Mouse (Mus musculus) brain, embryonic 14.5 days (tissue): ENCODE measurements around the gene Mitf.

Experiments
- CTCF ChIP-seq: fragments of 200-500 bp; IDR thresholded peaks from 2 replicates; pipeline ENCODE4 v1.5.1; 2012; ENCODE audit warnings: inconsistent platforms, mild to moderate bottlenecking, moderate library complexity, borderline replicate concordance; ENCODE audit not compliant: insufficient read depth, insufficient read length; ENCODE audit errors: extremely low read depth
- POLR2A ChIP-seq: fragments of 200-500 bp; IDR thresholded peaks from 2 replicates; pipeline ENCODE4 v1.6.1; 2012; ENCODE audit warnings: mild to moderate bottlenecking, inconsistent platforms, borderline replicate concordance; ENCODE audit not compliant: poor library complexity, insufficient read depth, insufficient read length, severe bottlenecking; ENCODE audit errors: extremely low read depth

DNA sequence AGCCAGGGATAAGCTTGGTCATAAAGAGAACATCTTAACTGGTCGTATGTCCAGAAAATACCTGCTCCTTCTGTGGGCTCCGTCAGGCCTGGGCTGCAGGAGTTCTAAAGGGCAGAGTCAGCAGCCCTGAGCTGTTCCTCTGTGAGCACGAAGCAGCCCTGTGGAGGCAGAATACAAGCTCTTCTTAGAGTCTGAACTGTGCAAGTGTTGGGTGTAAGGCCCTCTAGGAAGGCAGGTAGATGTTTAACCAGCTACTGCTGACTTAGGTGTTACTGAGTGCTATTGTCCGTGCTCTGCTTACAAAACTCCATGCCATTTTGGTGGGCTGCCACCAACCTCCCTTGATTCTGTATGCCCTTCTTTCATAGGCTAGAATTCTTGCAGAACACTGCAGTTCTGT lies 151.4 kb downstream of the Mitf start:
- TF ChIP-seq POLR2A (no peak), CTCF (no peak)
